Mouse (Mus musculus) limb, embryonic 14.5 days (tissue): ENCODE measurements at regions not wholly inside any gene's neighbourhood (a gene's known extent, or its start where the extent isn't known, plus 50 kb on each side); places are given as distances from the start of the nearest gene placed in this dataset.

Experiments used
- ATAC-seq: fragments of 200-750 bp; cut with Nextera tagmentation; 2 replicates; pipeline ENCODE4 v1.8.0; 2017; ENCODE audit warnings: low read depth, moderate number of reproducible peaks, moderate TSS enrichment; ENCODE audit not compliant: low FRiP score
- DNase-seq: peaks from one replicate; pipeline ENCODE4 v3.0.0-alpha.2; 2015; ENCODE audit warnings: low spot score
- H3K27ac ChIP-seq: fragments of 300-500 bp; sonication (generic); replicated peaks from 2 replicates; pipeline ENCODE4 v1.5.1; 2014; ENCODE audit warnings: low read depth, mild to moderate bottlenecking, low read length, moderate library complexity, mixed read lengths
- H3K27me3 ChIP-seq: fragments of 300-500 bp; sonication (generic); 2 replicates; pipeline ENCODE4 v1.6.1; 2014; ENCODE audit warnings: low read length, mixed read lengths; ENCODE audit not compliant: control insufficient read depth, insufficient read depth
- H3K36me3 ChIP-seq: fragments of 300-500 bp; sonication (generic); 2 replicates; pipeline ENCODE4 v1.6.1; 2014; ENCODE audit warnings: mild to moderate bottlenecking, low read length, moderate library complexity, mixed read lengths; ENCODE audit not compliant: control insufficient read depth, insufficient read depth
- H3K4me1 ChIP-seq: fragments of 300-500 bp; sonication (generic); 2 replicates; pipeline ENCODE4 v1.6.1; 2014; ENCODE audit warnings: antibody characterized with exemption, low read length, mixed read lengths; ENCODE audit not compliant: control insufficient read depth, insufficient read depth
- H3K4me2 ChIP-seq: fragments of 300-500 bp; sonication (generic); replicated peaks from 2 replicates; pipeline ENCODE4 v1.6.1; 2014; ENCODE audit warnings: low read depth, mild to moderate bottlenecking, low read length, moderate library complexity; ENCODE audit not compliant: severe bottlenecking
- H3K4me3 ChIP-seq: fragments of 300-500 bp; sonication (generic); replicated peaks from 2 replicates; pipeline ENCODE4 v1.5.1; 2014; ENCODE audit warnings: low read length
- H3K9ac ChIP-seq: fragments of 300-500 bp; sonication (generic); 2 replicates; pipeline ENCODE4 v1.6.1; 2014; ENCODE audit warnings: mild to moderate bottlenecking, low read depth, low read length, moderate library complexity; ENCODE audit not compliant: severe bottlenecking
- H3K9me3 ChIP-seq: fragments of 300-500 bp; sonication (generic); 2 replicates; pipeline ENCODE4 v1.6.1; 2016; ENCODE audit warnings: low read length; ENCODE audit not compliant: control insufficient read depth
- POLR2A ChIP-seq: fragments of 200-500 bp; IDR thresholded peaks from 2 replicates; pipeline ENCODE4 v1.8.0; 2012; ENCODE audit warnings: inconsistent platforms, mild to moderate bottlenecking, moderate library complexity, borderline replicate concordance; ENCODE audit not compliant: insufficient read depth, insufficient read length; ENCODE audit errors: extremely low read depth
- WGBS: fragments of 180-500 bp; shearing (Covaris S2); extraction: QIAGEN DNeasy Blood & Tissue Kit; methylation state at CpG from one replicate; pipeline ENCODE4 v1.1.7; 2014; 5-methylcytosine and 5-hydroxymethylcytosine counted together

DNA sequence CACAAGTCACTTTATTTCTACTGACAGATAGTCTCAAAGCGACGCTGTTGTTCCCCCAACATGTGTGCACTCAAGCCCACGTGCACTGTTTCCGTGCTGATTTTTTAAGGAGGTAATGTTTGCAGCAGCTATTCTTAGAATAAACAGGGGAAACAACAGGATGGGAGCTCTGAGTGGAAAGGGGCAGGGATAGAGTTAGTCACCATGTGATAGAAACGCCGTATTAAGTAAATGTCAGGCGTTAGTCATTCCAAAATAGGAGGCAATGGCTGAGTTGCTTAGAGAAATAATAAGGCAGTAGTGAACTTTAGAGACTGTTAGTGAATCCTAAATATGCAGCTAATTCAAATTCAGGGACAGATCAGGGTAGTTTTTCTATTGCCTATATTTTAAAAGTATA is 111.4 kb downstream of the Alg10b start:
- Histone ChIP-seq H3K27me3 (no peaks in the 10 kb centered on the region), H3K4me1 (peaks cover 4% of the 10 kb centered on the region; the same call in 1 of the 2 replicates), H3K36me3 (no peaks in the 10 kb centered on the region), H3K4me3 (no peak overlapping the region), H3K9me3 (no peaks in the 10 kb centered on the region), H3K27ac (no peak overlapping the region), H3K9ac (no peak overlapping the region), H3K4me2 (no peak overlapping the region)
- 66% methylated on average over 7 of the region's 7 CpGs for WGBS
- TF ChIP-seq POLR2A = no peak
- ATAC-seq (no peak), DNase-seq (no peak)

GRCm38 (mm10) chr15:90340089-90340488 is 116.0 kb downstream of the Alg10b start:
- no peak for TF ChIP-seq POLR2A
- 92% methylated on average over 1 of the region's 1 CpGs for whole genome bisulfite sequencing
- DNase-seq (no peak), ATAC-seq (no peak)
- Histone ChIP-seq H3K4me2 (no peak overlapping the region), H3K9me3 (no peaks in the 10 kb centered on the region), H3K27me3 (no peaks in the 10 kb centered on the region), H3K9ac (no peak overlapping the region), H3K4me1 (no peaks in the 10 kb centered on the region), H3K36me3 (no peaks in the 10 kb centered on the region), H3K4me3 (no peak overlapping the region), H3K27ac (no peak overlapping the region)

GRCm38 (mm10) chr15:90341261-90341660 is 117.2 kb downstream of the Alg10b start:
- Histone ChIP-seq H3K4me2 (no peak overlapping the region), H3K9me3 (no peaks in the 10 kb centered on the region), H3K9ac (no peak overlapping the region), H3K27me3 (no peaks in the 10 kb centered on the region), H3K27ac (no peak overlapping the region), H3K36me3 (no peaks in the 10 kb centered on the region), H3K4me1 (no peaks in the 10 kb centered on the region), H3K4me3 (no peak overlapping the region)
- ATAC-seq (no peak), DNase-seq (no peak)
- no peak for TF ChIP-seq POLR2A
- 88% methylated on average over 2 of the region's 2 CpGs for WGBS

DNA sequence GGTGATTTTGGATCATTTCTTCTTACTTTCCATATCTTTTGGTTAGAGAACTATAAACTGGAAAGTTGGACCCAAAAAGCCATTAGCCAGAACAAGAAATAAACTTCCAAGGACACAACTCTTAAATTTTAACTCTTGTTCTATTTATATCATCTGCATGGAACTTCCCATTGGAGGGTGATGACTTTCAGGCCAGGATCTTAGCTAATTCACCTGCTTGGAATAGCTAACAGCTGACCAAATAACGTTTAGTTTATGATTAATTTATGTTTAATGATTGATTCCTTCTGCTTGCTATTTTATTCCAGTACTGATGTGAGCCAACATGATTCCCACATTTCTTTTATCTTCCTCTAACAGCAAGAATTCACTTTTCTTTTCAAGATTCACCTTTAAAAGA is 119.7 kb downstream of the Alg10b start:
- Histone ChIP-seq H3K36me3 (no peaks in the 10 kb centered on the region), H3K27me3 (no peaks in the 10 kb centered on the region), H3K9me3 (no peaks in the 10 kb centered on the region; the same call in 1 of the 2 replicates), H3K9ac (no peak overlapping the region), H3K4me1 (no peaks in the 10 kb centered on the region), H3K4me3 (no peak overlapping the region), H3K27ac (no peak overlapping the region), H3K4me2 (no peak overlapping the region)
- TF ChIP-seq POLR2A = no peak
- no peak for DNase-seq
- WGBS = 49% methylated on average over 1 of the region's 1 CpGs
- ATAC-seq = no peak

GRCm38 (mm10) chr15:90344956-90345355 is 120.8 kb downstream of the Alg10b start:
- WGBS = 6% methylated on average over 4 of the region's 4 CpGs
- H3K9me3 ChIP-seq = no peaks in the 10 kb centered on the region; the same call in 1 of the 2 replicates

DNA sequence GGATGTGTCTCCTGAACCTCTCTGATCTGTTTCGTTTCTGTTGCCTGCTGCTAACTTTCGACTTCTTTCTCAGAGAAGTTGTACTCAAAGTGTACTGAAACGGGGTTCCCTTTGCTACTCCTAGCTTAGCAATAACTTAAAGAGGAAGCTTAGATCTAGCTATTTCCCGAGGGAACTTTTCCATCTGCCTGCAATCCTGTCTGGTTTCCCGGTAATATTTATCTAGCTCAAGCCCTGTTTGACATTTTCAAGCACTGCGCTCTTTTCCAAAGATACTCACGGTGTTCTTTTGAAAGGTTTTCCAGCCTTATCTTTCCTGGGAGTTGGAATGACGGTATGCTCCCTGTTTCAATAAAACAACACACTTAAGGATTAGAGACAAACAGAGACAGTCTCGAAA is 122.1 kb downstream of the Alg10b start:
- ATAC-seq (no peak), DNase-seq (no peak)

More at GRCm38 (mm10) chr15:90344956-90345355, 120.8 kb downstream of the Alg10b start:
- Histone ChIP-seq H3K4me2 (no peak overlapping the region), H3K27ac (no peak overlapping the region), H3K4me3 (no peak overlapping the region), H3K9ac (no peak overlapping the region), H3K36me3 (no peaks in the 10 kb centered on the region), H3K4me1 (no peaks in the 10 kb centered on the region), H3K27me3 (no peaks in the 10 kb centered on the region)
- DNase-seq (no peak), ATAC-seq (no peak)
- TF ChIP-seq POLR2A = no peak

More for the DNA sequence above, 122.1 kb downstream of the Alg10b start:
- Histone ChIP-seq H3K9ac (no peak overlapping the region), H3K9me3 (no peaks in the 10 kb centered on the region; the same call in 1 of the 2 replicates), H3K4me2 (no peak overlapping the region), H3K27ac (no peak overlapping the region), H3K4me3 (no peak overlapping the region), H3K27me3 (no peaks in the 10 kb centered on the region), H3K36me3 (no peaks in the 10 kb centered on the region), H3K4me1 (no peaks in the 10 kb centered on the region)
- TF ChIP-seq POLR2A = no peak
- WGBS = 59% methylated on average over 9 of the region's 9 CpGs
